Mouse (Mus musculus) brain, embryonic 18.5 days (tissue): ENCODE measurements at regions not wholly inside any gene's neighbourhood (a gene's known extent, or its start where the extent isn't known, plus 50 kb on each side); places are given as distances from the start of the nearest gene placed in this dataset.

ENCODE experiments used
- DNase-seq: peaks from one replicate; pipeline ENCODE4 v3.0.0-alpha.2; 2012; ENCODE audit warnings: low read depth, low spot score

DNA sequence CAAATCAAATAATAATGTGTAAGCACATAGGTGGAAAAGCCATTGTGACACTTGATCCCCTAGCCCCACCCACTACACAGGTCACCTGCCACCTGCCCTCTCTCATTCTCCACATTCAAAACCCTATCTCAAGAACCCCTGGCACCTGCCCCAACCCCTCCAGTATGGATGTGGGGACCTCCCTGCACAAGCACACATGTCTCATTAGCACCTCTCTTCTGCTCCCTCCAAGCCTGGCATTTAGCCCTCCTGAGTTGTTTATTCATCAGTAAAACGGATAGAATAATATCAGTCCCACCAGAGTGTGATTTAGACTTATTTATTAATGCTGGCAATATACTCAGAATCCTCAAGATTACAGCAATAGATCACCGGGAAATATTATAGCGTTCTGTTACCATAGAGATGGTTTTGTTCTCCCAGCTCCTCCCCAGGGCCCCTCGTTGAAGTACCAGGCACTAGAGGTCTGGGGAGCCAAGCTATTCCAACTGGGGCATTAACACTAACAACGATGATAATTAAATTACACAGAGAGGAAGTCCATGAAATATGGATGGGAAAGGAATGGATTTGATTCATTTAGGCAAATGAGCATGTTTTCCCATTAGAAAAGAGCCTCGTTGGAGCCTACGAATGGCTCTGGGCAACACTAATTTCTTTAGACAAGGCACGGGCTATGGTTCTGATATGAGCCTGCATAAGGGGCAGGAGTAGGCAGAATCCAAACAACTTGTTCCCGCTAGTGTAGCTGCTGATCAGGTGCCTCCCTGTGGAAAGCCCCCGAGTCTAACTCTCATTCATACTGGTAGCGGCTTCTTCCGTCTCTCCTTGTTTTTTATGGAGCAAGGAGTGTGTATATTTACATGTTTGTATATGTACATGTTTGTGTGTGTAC, 148.1 kb upstream of the Hs6st1 start:
- no peak for DNase-seq

DNA sequence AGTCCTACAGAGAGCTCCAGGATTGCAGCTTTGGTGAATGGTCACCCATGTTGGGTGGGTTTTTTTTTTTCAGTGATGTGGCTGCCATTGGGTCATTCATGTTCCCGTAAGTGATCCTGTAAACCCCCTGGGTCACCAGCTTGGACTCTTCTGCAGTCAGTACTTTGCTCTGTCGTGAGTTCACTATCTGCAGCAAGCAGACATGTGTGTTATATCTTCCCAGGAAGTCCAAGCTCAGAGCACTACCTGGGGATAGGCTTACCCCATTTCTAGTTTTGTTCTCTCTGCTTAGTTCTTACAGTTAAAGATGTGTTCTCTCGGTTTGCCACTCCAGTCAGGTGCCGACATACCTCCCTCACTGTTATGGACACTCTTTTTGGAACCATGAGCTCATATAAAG, 143.4 kb upstream of the Hs6st1 start:
- no peak for DNase-seq

DNA sequence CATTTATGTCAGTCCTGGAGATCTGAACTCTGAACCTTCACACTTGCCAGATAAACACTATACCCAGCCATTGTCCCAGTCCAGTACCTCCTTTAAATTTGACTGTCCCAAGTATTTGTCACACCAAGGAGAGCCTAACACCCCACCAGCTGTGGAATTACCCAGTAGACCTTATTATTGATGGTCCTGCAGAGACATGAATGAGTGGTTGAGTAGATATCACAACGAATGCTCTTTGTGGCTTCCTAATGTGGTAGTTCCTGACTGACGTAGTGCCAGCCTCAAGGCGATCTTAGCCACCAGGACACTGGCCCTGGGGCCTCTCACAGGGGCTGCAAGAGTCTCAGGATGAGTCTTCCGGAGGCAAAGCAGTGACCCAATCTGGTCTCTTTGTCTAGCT, 142.9 kb upstream of the Hs6st1 start:
- no peak for DNase-seq

DNA sequence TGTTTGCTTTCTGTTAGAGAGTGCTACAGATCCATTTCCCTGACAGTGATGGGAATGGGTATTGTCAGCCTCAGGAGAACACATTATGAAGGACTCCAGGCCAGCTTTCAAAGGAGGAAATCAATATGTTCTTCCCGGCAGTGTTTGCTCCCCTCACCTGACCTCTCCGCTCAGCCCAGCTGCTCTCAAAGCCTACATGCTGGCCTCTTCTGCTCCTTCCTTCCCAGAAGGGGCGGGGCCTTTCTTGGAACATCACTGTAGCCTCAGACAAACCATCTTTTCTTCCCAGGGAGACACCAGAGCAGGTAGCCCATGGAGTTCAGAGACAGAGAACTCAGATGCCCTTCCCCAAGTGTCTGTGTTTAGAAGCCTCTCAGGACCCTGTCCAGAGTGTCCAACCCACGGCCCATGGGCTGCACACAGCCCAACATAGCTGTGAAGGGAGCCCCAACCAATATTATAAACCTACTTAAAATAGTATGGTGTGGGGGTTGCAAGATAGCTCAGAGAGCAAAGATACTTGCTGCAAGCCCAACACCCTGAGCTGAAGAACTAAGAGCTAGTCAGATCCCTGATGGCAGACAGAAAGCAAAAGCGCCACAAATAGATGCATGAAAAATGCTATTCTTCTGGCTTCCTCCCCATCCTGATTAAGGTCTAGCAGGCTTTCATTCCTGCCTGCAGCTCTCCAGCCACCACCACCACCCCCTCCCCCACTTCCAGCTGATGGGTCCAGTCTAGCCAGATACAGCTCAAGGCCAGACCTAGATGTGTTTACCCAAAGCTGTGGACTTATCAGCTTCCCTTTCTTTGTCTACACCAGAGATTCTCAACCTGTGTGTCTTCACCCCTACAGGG, 141.8 kb upstream of the Hs6st1 start:
- no peak for DNase-seq

DNA sequence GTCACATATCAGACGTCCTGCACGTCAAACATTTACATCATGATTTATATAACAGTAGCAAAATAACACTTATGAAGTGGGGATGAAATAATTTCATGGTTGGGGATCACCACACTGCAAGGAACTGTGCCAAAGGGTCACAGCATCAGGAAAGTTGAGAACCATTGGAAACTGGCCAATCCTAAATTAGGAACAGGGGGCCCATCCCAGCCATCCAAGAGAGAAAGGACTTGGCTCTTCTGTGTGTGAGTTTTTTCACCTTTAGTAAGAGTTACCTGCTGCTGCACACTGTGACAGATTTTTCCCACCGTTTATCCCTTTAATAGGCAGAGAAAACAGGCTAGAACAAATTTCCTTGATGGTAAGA, 141.2 kb upstream of the Hs6st1 start:
- DNase-seq = no peak

DNA sequence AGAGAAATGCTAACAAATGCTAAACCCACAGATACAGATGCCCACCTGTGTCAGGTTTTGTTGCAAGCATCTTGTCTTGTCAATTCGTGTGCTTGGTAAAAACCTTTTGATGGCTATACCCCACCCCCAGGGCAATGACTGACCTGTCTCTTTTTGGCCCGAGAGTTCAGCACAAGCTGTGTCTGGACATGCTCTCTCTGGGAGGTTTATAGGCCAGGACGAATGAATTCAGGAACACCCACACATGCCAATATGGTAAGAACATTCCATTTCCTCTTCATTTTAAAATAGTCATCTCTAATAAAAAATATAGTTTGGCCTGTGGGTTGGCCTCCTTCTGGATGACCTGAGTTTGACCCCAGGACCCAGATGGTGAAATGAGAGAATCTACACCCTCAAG, 137.8 kb upstream of the Hs6st1 start:
- no peak for DNase-seq

DNA sequence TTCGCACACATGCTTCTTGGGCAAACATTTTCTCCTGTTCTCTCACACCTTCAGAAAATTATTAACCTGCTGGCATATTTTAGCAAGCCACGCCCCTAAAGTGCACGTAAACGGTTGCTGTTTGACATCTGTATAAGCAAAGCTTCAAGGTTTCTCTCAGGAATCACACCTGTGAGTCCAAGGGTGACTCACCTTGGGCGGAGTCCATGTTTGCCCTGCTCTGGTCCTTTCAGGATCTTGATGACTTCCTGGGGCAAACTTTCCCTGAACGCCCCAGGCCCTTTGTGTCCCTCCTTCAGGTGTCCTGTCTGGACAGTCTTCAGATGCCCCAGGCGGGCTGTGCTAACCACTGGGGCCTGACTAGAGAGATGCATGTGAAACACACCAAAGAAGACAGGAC, 137.1 kb upstream of the Hs6st1 start:
- no peak for DNase-seq

DNA sequence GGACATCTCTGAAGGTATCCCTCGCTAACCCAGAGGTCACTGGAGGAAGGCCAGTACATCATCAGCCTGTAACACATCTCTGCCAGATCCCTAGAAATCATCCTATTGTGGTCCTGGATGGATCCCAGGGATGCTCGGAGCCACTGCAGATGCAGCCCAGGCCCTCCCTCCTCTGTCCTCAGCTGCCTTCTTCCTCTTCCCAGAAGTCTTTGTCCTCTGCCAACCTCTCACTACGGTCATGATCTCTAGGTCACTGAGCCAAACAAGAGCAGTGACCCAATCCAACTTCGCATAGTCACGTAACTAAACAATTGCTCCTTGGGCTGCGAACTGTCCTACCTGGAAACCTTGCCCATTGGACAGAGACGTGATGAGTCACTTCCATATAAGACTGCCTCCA, 134.7 kb upstream of the Hs6st1 start:
- DNase-seq = no peak

DNA sequence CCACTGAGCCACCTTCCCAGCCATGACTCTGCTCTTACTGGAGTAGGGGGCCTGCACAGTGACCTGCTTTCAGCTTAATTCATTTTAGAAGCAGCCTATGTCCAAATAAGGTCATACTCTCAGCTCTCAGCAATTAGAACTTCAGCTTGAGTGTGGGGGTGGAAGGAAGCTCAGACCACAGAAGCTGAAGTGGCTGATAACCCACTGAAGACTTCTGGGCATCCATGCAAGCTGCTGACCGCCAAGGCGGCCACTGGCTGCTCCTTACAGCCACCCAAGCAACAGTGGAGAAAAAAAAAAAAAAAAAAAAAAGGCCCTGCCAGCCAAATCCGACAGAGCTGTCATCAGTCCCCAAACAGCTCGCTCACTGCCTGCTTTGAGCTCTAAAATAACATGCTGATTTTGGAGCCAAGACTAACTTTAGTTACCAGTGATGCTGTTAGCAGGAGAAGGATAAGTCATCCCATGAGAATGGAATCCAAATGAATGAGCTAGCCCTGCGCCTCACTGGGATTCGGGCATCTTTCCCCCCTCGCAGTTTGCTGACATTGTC, 133.0 kb upstream of the Hs6st1 start:
- peak; percentile 42 for DNase-seq

DNA sequence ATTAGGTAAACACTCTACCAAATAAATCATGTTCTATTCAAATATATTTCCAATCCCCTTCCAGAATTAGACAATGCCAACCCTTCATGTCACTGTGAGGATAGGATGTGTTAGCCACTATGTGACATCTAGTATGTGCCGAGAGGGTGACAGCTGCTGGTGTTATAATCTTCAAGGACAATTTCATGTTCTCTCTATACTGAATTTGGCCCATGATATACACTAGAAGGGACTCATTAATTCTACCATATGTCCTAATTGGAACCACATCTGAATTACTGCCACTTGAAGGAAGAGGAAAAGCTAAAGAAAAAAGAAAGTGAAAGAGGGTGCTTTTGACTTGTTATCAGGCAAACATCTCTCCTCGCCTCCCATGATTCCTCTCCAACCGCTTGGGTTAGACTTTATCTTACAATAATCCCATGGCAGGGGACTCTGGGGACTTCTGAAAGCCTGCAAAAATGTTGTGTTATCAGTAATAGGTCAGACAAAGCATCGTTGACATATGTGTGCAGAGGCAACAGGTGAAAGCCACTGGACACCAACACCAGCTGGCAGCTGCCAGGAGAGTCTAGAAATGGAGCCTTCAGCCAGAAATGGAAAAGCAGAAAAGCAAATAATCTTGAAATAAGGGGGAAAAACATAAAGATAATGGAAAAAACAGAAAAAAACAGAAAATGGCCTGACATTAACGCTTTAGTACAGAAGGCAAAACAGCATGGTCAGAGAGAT, 131.7 kb upstream of the Hs6st1 start:
- DNase-seq = no peak

DNA sequence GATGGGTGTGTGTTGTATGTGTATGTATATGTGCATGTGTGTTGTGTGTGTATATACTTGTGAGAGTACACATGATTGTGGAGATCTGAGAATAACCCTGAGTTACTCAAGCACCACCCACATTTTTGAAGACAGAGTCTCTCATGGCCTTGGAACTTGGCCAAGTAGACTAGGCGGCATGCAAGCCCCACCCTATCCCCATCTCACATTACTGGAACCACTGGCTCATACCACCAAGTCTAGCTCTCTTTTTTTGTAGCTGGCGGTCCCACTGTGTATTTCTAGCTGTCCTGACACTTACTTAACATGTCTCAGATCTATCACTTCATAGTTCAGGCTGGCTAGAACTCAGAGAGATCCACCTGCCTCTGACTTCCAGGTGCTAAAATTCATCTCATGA, 128.0 kb upstream of the Hs6st1 start:
- DNase-seq = no peak

DNA sequence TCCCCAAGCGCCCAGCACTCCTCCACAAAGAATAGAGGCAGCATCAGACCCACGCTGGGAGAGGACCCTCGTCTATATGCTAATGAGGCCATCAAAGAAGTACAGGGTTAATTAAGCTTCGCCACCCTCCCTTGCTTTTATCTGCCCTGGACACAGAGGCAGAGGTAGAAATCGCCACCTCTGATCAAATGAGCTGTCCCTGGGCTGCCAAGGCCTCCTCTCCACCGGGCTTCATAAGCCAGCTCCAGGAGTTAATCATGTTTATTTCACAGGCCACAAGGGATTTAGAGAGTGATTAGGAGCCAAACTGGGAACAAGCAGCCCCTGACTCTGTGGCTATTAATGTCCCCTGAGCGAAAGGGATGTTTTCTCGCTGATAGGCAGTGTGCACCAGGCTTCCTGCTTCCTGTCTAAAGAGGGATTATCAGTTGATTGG, 126.5 kb upstream of the Hs6st1 start:
- no peak for DNase-seq

DNA sequence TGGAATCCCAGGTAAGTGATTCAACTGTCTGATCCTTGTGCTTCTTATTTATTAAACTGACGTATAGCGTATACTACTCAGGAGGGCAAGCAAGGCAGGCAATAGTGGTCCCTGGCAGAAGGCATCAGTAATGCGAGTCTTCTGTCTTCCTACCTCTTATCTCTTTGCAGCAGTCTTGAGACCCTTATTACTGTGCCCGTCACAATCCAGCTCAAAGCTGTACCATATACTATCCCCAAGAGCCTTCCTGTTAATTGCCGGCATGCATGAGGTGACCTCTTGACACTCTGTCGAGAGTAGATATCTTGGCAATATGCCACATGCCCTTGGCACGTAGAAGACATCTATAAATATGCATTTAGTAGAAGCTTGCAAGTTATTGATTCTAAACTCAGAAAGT, 126.0 kb upstream of the Hs6st1 start:
- no peak for DNase-seq

DNA sequence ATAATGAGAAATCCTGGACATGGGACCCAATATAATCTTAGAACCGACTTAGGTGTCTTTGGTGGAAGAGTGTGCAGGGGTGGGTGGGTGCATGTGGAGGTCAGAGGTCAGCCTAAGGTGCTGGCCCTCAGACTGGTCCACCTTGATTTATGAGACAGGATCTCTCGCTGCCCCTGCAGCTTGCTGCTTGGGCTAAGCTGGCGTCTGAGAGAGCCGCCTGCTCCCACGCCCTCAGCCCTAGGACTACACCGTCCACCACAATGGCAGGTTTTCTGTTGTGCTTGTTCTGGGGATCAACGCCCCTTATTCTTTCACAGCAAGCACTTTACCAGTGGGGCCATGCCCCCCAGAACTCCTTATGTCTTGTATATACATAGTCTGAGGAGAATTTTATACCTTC, 124.4 kb upstream of the Hs6st1 start:
- DNase-seq = no peak

DNA sequence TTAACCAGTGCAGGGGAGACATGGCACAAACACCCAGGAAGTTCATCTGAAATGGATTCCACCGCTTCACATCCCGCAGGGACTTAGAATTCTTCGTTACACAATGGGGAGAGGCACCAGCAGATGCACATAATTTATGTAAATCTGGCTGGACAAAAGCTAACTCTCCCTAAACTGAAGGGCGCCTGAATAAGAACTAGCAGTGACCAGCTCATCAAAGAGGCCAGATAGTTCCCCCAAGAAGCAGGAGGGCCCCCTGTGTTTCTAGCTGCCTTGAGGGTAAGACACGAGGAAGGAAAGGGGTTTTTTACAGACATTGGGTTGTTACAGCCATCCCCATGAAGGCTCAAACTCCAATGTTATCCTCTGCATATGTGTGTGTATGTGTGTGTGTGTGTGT, 123.8 kb upstream of the Hs6st1 start:
- DNase-seq = no peak

DNA sequence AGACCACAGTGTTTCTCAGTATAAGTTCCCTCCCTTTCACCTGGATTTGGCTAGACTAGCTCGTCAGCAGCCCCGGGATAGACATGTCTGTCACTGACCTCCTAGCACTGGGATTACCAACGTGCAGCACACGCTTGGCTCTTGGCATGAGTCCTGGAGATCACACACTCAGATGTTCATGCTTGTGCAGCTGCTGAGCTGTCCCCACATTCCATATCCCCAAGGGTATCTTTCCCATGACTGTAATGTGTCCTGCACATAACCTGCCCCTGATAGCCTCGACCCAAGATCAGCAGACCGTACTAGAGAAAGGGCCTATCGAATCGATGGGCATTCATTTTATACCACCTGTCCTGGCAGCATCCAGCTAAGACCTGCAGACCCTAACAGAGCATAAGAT, 123.4 kb upstream of the Hs6st1 start:
- DNase-seq = no peak

DNA sequence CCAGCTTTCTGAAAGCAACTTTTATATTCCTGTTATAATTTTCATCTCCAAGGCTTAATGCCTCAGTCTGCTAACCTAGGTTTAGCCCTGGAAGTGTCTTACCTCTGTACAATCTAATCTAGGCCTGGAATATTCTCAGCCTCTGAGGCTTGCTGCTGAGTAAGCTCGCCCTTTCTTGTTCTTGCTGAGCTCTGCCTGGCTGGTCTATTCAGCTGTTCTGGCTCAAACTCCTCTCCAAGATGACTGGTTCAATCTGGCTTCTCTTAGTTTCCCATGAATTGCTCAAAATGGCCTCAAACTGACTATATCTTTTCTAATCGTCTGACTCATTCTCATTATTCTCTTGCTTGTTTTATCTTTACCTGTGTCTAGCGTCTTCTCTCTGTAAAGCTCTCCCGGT, 122.6 kb upstream of the Hs6st1 start:
- DNase-seq = no peak

DNA sequence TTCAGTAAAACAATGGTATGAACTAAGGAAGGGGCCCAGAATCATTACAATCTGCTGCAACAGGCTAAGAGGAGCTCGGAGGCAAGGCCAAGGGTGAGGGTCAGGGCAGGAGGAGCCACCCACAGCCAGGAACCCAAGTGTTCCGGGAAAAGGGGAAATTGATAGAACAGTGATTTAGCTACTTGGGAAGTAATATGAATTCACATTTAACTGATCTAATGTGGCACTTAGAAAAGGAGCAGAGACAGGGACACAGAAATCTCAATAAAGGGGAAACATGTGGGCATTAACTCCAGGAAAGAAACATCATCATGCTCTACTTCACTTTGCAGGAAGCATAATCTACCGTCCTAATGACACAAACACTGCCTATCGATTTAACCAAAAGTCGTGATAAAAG, 120.1 kb upstream of the Hs6st1 start:
- DNase-seq = no peak

DNA sequence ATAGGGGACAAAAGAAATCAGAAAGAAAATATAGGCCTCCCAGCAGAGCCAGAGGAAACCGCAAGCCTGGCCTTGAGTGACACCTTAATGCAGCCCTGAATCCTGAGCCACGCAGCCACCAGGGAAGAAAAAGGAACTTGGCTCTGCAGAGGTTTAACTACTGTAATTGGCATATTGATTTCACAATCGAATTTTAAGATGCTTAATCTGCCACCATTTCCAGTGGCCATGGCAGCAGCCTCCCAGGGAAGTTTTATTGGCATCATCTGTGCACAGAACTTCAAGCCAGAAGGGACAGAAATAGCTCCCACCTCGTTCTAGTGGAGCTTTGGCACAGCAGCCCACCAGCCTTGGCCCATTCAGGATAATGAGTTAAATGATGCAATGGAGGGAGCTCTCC, 117.1 kb upstream of the Hs6st1 start:
- no peak for DNase-seq

DNA sequence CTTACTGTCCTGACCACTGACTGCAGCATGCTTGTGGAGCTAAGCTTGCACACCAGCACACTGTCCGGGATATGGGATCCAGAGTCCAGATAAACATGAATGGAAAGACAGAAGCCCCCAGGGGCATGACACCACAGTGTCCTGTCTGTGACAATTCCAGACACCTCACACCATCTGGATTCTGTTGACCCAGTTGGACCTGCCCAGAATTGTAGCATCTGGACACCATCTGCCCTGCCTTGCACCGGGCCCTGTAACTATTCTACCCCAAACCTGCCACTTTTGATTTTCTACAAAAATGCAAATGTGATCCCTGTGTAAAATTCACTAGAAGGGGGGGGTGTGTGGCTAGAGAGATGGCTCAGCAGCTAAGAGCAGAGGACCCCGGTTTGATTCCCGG, 114.5 kb upstream of the Hs6st1 start:
- DNase-seq = no peak

DNA sequence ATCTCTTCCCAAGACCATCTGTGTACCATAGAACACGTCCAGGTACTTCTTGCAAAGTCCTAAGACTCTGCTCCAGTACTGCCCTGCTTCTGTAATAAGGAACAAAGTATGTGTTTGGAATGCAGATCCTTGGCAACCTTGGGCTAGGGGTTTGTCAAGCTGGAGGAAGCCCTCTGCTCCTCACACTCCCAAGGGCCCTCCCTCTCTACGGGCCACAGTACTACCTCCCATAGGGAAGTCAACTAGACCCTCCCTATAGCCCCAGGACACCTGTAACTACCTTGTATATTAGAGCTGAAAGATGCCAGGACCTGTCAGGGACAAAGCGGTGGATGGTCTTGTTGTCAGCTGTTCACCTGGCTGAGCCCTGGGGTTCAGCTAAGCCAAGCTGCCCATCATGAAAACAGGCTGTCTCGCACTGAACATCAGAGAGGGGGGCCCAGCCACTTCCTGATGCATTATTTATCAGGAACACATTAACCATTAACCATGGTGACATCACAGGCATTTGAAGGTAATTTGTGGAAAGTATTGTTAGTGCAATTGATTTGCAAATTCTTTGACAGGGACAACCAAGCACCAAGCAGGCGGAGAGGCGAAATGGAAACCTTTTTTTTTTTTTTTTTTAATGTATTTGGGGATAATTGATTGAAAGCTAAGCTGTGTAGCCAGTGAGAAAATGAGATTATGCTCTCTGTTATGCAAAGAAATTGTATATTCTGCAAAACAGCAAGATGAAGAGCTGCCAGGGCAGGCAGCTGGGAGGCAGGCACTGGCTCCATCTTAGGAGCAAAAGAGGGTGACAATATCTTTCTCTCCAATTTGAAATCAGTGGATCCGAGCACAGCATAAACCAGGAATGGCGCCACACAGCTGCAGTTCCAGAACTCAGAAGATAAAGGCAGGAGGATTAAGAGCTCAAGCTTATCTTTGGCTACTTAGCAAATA, 110.5 kb upstream of the Hs6st1 start:
- DNase-seq = no peak
